Mouse (Mus musculus) E14TG2a.4 (cell line): ENCODE measurements around the gene Cdhr4.

Source experiments
- CTCF ChIP-seq: conservative IDR thresholded peaks from 2 replicates; pipeline ENCODE4 v1.5.1; 2014; ENCODE audit warnings: low read length
- POU5F1 ChIP-seq: IDR thresholded peaks from 2 replicates; pipeline ENCODE4 v1.6.1; 2014; ENCODE audit warnings: low read length, borderline replicate concordance

GRCm38 (mm10) chr9:107957141-107957540, 35.2 kb upstream of the Cdhr4 start:
- TF ChIP-seq CTCF, result no peak
- TF ChIP-seq POU5F1, result no peak
